Mouse (Mus musculus) small intestine, adult 2 months (tissue): Measurements from ENCODE around the gene Gpatch2.

Source experiments
- CTCF ChIP-seq: fragments of 200-500 bp; IDR thresholded peaks from 2 replicates; pipeline ENCODE4 v1.5.1; 2012; ENCODE audit warnings: low read depth, mild to moderate bottlenecking, control low read depth, inconsistent platforms, low read length, moderate library complexity, mixed read lengths; ENCODE audit not compliant: insufficient replicate concordance, insufficient read length; ENCODE audit errors: extremely low read depth
- POLR2A ChIP-seq: fragments of 200-500 bp; IDR thresholded peaks from 2 replicates; pipeline ENCODE4 v1.6.1; 2012; ENCODE audit warnings: low read depth, mild to moderate bottlenecking, control low read depth, inconsistent platforms, low read length, moderate library complexity

- no peak for TF ChIP-seq POLR2A
- TF ChIP-seq CTCF: no peak
Observed at GRCm38 (mm10) chr1:187300626-187301025, 85.3 kb downstream of the Gpatch2 start.
